Mouse (Mus musculus) small intestine, adult 2 months (tissue): Measurements from ENCODE around the gene Myo1g. TPM values are rescaled to one million over a fixed set of nuclear protein-coding genes. Genes with fewer than 3 reads are reported as not detected.
"Not testable (repeated sequence)": the region's sequence is repeated elsewhere in the genome, so short reads cannot be mapped to it uniquely, and the experiment has no call there.

Experiments used
- H3K27ac ChIP-seq: fragments of 200-500 bp; 2 replicates; pipeline ENCODE4 v1.5.1; 2012; ENCODE audit warnings: low read depth, low read length, control low read depth, inconsistent platforms; ENCODE audit not compliant: insufficient read depth
- H3K27me3 ChIP-seq: fragments of 200-500 bp; 2 replicates; pipeline ENCODE4 v1.6.1; 2012; ENCODE audit warnings: mild to moderate bottlenecking, moderate library complexity, low read length, inconsistent platforms; ENCODE audit not compliant: control insufficient read depth, insufficient read depth
- H3K36me3 ChIP-seq: fragments of 200-500 bp; 2 replicates; pipeline ENCODE4 v1.6.1; 2012; ENCODE audit warnings: mild to moderate bottlenecking, low read length, control low read depth, inconsistent platforms; ENCODE audit not compliant: control insufficient read depth, insufficient read depth
- H3K4me1 ChIP-seq: fragments of 200-500 bp; 2 replicates; pipeline ENCODE4 v1.6.1; 2012; ENCODE audit warnings: low read length, inconsistent platforms, mixed read lengths; ENCODE audit not compliant: control insufficient read depth, insufficient read depth, insufficient read length
- H3K4me3 ChIP-seq: fragments of 200-500 bp; 2 replicates; pipeline ENCODE4 v1.5.1; 2012; ENCODE audit warnings: low read depth, mild to moderate bottlenecking, control low read depth, inconsistent platforms, low read length, moderate library complexity
- CTCF ChIP-seq: fragments of 200-500 bp; IDR thresholded peaks from 2 replicates; pipeline ENCODE4 v1.5.1; 2012; ENCODE audit warnings: low read depth, mild to moderate bottlenecking, control low read depth, inconsistent platforms, low read length, moderate library complexity, mixed read lengths; ENCODE audit not compliant: insufficient replicate concordance, insufficient read length; ENCODE audit errors: extremely low read depth
- POLR2A ChIP-seq: fragments of 200-500 bp; IDR thresholded peaks from 2 replicates; pipeline ENCODE4 v1.6.1; 2012; ENCODE audit warnings: low read depth, mild to moderate bottlenecking, control low read depth, inconsistent platforms, low read length, moderate library complexity
- WGBS: fragments of 180-500 bp; shearing (Covaris S2); methylation state at CpG from one replicate; pipeline ENCODE4 v1.1.7; 2018; 5-methylcytosine and 5-hydroxymethylcytosine counted together
- polyA plus RNA-seq: library from polyadenylated mRNA; depleted of rRNA; stranded (reverse); fragments of >200 nt; gene quantifications from 2 replicates; pipeline ENCODE4 v1.2.3, GENCODE M21; 2012

Gene Myo1g
- polyA plus RNA-seq, 1 experiment = 15.5 TPM

DNA sequence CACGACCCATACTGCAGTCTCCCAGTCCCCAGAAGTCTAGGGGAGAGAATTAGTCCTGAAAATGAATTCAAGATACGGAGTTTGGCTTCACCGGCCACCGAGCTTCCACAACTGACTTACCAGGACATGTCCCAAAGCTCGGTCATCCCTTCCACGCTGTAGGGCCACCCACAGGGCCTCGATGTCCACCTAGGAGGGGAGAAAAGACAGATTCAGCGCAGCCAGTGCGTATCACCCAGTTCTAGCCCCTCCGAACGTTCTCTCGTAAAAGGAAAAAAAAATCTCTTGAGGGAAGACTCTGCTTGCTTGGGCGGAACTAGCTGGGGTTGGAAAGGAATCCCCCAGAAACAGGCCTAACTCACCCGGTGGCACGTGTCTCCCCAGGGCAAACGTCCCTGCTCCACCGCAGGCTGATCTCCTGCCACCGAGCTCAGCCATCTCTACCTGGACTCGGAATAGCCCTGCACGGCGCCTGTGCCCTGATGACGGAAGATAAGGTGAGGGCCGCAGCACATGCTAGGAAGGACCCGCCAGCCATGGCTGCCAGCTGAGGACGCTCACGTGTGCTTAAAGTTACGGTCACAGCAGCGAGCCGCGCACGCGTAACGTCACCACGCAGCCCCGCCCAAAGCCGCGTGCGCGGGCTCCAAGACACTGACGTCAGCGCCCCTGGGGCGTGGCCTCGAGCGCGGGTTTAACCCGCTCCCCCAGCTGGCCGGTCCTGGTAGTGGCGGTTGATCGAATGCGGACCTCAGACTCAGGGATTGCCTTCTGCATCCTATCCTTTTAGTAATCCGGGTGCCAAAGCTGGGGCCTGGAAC is 7.6 kb upstream of the Myo1g start:
- H3K27ac ChIP-seq = peak overlapping the region; percentile 67
- H3K4me3 ChIP-seq = peak overlapping the region; percentile 84
- TF ChIP-seq POLR2A (peak; percentile 57; the same call in 1 of the 2 replicates), CTCF (peak; percentile 67)
- peaks cover 20% of the 10 kb centered on the region for H3K36me3 ChIP-seq
- no peaks in the 10 kb centered on the region for H3K27me3 ChIP-seq
- WGBS = under 1% methylated on average over 51 of the region's 51 CpGs
- no peaks in the 10 kb centered on the region for H3K4me1 ChIP-seq

DNA sequence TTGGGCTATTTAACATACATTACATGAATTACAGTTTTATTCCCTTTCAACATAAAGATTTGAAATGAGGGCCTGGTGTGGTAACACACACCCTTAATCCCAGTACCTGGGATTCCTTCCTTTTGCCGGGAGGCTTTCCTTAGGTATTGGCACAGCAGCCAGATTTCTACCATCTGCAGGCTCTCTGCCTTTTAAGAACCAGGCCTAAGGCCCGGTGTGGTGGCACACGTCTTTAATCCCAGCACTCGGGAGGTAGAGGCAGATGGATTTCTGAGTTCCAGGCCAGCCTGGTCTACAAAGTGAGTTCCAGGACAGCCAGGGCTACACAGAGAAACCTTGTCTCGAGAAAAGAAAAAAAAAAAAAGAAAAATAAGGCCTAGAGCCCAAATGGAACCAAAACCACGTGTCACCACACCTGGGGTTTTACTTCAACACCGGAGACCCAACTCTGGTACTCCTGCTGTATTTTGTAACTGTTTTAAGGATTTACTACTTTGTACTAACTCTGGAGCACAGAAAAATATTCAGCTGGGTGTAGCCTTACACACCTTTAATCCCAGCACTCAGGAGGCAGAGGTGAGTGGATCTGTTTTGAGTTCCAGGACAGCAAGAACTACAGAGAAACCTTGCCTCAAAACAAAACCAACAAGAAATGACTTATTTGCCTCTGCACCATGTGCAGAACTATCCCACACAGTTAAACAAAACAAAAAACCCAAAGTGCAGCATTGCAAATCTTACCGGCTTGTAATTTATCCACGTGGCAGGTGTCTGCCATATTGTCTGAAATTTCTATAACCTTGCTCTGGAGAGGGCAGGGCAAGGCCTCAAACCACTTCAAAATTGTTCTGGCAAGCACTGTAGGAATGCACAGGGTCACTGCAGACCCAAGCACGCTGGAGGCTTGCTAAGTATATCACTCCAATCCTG is 6.8 kb upstream of the Myo1g start:
- TF ChIP-seq POLR2A = no peak
- no peak for TF ChIP-seq CTCF
- WGBS = 5% methylated on average over 10 of the region's 10 CpGs

DNA sequence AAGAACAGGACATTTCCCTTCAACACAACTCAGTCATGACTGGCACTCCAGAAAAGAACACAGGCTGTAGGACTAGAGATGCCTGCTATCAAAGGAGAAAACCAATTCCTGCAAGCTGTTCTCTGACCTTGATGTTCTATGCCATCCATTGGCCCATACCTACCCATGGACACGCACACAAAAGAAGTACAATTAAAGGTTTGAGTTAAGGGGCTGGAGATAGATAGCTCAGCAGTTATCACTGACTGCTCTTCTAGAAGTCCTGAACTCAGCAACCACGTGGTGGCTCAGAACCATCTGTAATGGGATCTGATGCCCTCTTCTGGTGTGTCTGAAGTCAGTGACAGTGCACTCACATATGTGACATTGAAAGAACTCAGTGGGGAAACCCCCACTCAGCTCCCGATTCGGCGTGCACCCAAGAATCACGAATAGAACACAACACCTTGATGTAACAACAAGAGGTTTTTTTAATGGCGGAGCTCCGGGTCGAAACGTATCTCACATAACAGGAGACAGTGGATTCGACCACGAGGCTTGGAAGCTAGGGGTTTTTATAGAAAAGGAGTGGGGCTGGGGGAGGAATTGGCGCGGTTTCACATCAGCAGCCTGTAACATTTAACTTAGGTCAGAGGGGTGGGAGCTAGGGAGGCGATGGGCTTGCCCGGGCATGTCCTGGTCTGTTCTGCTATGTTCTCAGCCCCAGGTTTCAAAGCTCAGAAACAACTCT is 5.9 kb upstream of the Myo1g start:
- H3K27me3 ChIP-seq, H3K4me1 ChIP-seq, H3K27ac ChIP-seq: not testable (repeated sequence)
- peaks cover 20% of the 10 kb centered on the region for H3K36me3 ChIP-seq
- WGBS = 16% methylated on average over 13 of the region's 16 CpGs
- peak overlapping the region; percentile 60 for H3K4me3 ChIP-seq

More for the DNA sequence above, 6.8 kb upstream of the Myo1g start:
- H3K27me3 ChIP-seq = no peaks in the 10 kb centered on the region
- peak overlapping the region; percentile 84 for H3K4me3 ChIP-seq
- peak overlapping the region; percentile 67 for H3K27ac ChIP-seq
- H3K36me3 ChIP-seq = peaks cover 20% of the 10 kb centered on the region
- H3K4me1 ChIP-seq = no peaks in the 10 kb centered on the region

DNA sequence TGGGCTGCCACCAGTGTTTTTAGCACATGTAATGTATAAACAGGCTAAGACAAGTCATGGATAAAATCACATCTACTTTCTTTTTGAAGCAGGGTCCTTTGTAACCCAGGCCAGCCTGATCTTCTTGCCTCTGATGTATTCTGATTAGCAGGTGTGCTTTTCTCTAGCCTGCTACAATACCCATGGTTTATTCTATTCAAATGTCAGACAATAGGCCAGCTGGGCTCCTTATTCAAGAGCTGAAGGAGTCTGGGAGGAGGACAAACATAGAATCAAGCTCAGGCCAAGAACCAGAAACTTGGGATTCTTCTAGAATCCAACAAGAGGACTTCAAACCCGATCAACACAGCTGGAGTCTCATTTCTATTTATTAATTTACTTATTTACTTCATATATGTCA is 4.5 kb upstream of the Myo1g start:
- Histone ChIP-seq H3K27ac (no peak overlapping the region), H3K4me3 (no peak overlapping the region), H3K4me1 (no peaks in the 10 kb centered on the region), H3K36me3 (peaks cover 20% of the 10 kb centered on the region), H3K27me3 (no peaks in the 10 kb centered on the region)
- TF ChIP-seq POLR2A (no peak), CTCF (no peak)
- WGBS = 85% methylated on average over 1 of the region's 1 CpGs

DNA sequence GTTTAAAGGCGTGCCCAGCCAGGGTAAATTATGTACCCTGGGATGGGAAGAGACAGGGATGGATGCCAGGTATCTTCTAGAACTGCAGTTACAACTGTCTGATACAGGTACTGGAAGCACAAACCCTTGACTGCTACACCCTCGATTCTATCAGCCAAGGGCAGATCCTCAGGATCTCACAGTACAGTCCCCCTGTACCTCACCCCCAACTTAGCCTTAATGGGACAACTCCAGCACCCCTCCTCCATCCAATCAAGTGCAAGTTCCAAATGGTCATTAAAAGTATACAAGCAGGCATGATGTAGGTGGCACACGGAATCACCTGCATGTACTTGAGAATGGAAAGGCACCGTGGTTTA is 4.1 kb upstream of the Myo1g start:
- 84% methylated on average over 4 of the region's 4 CpGs for WGBS
- no peak for TF ChIP-seq CTCF
- no peak for TF ChIP-seq POLR2A
- Histone ChIP-seq H3K4me1 (no peaks in the 10 kb centered on the region), H3K27ac (no peak overlapping the region), H3K27me3 (no peaks in the 10 kb centered on the region), H3K36me3 (peaks cover 20% of the 10 kb centered on the region), H3K4me3 (no peak overlapping the region)

DNA sequence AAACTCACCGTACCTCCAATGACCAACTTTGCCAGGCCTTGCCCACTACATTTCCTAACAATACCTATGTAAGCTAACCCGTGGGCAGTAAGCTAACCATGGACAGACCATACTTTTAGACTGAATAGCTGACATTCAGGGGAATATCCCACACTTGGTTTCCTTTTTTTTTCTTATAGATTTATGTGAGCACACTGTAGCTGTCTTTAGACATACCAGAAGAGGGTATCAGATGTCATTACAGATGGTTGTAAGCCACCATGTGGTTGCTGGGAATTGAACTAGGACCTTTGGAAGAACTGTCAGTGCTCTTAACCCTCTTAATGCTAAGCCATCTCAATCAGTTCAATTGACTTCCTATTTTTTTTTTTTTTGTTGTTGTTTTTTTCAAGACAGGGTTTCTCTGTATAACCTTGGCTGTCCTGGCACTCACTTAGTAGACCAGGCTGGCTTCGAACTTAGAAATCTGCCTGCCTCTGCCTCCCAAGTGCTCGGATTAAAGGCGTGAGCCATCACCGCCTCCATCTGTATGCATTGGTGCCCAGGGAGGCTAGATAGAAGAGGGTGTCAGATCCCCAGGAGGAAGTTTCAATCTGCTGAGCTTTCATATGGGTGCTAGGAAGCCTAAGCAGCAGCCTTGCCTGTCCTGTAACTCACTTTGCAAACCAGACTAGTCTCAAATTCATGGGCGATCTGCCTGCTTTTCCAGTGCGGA is 3.6 kb upstream of the Myo1g start:
- no peak overlapping the region for H3K4me3 ChIP-seq
- H3K27ac ChIP-seq = no peak overlapping the region
- TF ChIP-seq POLR2A (no peak), CTCF (no peak)
- H3K36me3 ChIP-seq = peaks cover 20% of the 10 kb centered on the region
- WGBS = 83% methylated on average over 8 of the region's 8 CpGs
- H3K4me1 ChIP-seq = peaks cover 3% of the 10 kb centered on the region; the same call in 1 of the 2 replicates
- H3K27me3 ChIP-seq = no peaks in the 10 kb centered on the region
